Mouse (Mus musculus) lung, postnatal 14 days (tissue): Measurements from ENCODE around the gene Vmn1r80.
"Not testable (repeated sequence)": the region's sequence is repeated elsewhere in the genome, so short reads cannot be mapped to it uniquely, and the experiment has no call there.

ENCODE experiments used
- DNase-seq: peaks from one replicate; pipeline ENCODE4 v3.0.0; 2021

Gene Vmn1r80

DNA sequence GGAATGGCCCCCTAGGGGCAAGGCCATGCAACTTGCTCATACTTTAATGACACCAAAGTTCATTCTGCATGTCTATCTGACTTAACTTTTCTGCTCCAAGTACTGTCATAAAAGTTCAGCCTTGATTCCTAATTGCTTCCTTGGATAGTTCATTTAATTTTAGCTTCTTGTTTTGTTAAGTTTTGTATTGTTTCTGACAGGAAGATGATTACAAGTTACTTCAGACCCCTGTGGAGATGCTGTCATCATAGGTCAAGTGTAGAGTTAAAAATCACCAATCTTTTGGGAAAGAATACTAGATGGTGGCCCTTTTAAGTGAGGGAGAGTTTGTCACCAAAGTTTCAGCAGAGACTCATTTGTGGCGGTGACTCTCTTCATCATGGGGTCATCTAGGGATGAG, at the start of gene Vmn1r80:
Gene Vmn1r80, plus strand, starts transcription at position 301 of the 400 bp plus-strand sequence.
- no peak for DNase-seq

DNA sequence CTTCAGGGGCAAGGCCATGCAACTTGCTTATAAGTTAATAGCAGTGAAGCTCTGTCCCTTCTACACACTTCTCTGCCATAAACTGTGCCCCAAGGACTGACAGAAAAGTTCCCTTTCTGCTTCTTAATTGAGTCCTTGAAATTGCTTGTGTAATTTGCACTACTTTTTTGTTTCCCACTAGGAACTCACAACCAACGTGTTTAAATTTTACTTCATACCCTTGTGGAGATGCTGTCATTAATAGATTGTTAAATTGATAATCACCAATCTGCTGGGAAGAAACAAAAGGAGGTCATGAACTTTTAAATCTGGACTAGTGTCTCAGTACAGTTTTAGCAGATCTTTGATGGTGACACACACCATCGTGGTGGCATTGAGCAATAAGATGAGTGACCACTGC, 39.1 kb upstream of the Vmn1r80 start, which contains the start of gene Vmn1r78:
Gene Vmn1r78, plus strand, starts transcription at position 301 of the 400 bp plus-strand sequence.
- no peak for DNase-seq

DNA sequence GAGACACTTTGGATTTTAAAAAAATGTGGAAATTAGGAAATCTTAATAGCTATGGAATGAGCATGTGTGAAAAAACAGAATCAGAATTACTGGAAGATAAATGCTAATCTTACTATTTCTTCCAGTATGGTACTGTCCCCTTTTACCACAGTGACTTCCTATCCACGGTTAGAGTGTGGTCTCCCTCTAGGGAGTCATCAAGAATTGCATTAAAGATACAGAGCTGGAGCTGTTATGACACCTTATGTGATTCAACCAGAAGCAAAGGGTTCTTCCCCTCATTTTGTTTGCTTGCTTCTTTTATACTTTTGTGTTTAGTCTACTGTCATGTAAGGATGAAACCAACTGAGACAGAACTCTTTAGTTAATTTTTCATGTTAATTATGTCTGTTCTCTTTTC, 32.6 kb upstream of the Vmn1r80 start:
- not testable (repeated sequence) for DNase-seq

DNA sequence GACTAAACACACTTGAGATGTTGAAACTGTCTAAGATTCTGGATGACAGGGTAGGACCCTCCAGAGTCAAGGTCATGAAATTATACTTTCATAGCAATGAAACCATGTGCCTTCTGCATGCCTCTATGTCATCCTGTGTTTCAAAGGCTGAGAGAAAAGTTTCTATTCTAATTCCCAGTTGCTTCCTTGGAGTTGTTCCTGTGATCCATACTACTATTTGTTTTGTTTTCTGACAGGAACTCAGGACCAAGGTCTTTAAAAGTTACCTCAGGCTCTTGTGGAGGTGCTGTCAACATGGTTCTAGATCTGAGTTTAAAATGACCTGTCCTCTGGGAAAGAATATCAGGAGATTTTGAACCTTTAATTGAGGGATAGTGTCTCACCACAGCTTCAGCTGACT, 18.1 kb upstream of the Vmn1r80 start, which contains the start of gene Vmn1r79:
Gene Vmn1r79, plus strand, starts transcription at position 301 of the 400 bp plus-strand sequence.
- not testable (repeated sequence) for DNase-seq

DNA sequence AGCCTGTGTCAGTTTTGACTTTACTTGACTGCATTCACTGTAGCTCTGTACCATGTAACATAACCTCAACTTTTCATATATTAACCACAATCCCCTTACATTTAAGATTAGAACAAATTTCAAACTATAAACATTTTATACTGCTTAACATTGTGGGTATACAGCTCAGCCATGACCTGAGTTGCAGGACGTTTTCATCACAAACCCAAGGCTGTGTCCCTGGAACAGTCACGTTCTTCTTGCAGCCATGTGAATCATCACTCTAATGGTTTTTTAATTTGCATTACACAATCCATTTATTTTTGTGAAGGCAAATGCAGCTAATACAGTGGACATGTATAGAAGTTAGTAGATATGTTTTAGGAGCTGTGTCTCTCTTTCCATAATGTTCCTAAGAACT, 16.2 kb upstream of the Vmn1r80 start:
- not testable (repeated sequence) for DNase-seq

DNA sequence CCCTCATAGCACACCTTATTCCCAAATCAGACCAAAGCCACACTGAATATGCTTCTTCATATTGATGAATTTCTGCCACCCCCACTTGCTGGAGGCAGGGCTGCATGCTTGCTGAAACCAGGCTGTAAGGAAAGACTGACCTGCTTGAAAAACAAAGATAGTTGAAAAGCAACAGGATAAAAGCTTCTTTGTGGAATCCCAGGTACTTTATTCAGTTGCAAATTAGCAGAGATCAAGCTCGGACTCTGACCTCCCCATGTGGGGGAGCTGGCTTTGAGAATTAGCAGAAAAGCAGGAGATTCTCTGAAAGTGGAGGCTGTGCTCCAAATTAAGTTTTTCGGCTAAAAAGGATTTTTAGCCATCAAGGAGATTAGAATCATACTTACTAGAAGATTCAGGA, 15.1 kb downstream of the Vmn1r80 start:
- DNase-seq: no peak
